Mouse (Mus musculus) limb, embryonic 10.5 days (tissue): ENCODE results near the gene Tmem189. TPM values are rescaled to one million over a fixed set of nuclear protein-coding genes. Genes with fewer than 3 reads are reported as not detected.

Source experiments
- DNase-seq: peaks from one replicate; pipeline ENCODE4 v3.0.0-alpha.2; 2017; ENCODE audit warnings: low spot score
- H3K27ac ChIP-seq: fragments of 300-500 bp; sonication (generic); 2 replicates; pipeline ENCODE4 v1.5.1; 2016; ENCODE audit warnings: mild to moderate bottlenecking
- H3K27me3 ChIP-seq: fragments of 300-500 bp; sonication (generic); 2 replicates; pipeline ENCODE4 v1.6.1; 2016; ENCODE audit warnings: low read depth, mild to moderate bottlenecking; ENCODE audit not compliant: poor library complexity, severe bottlenecking
- H3K36me3 ChIP-seq: fragments of 300-500 bp; sonication (generic); 2 replicates; pipeline ENCODE4 v1.6.1; 2016; ENCODE audit warnings: mild to moderate bottlenecking, moderate library complexity
- H3K4me1 ChIP-seq: fragments of 300-500 bp; sonication (generic); 2 replicates; pipeline ENCODE4 v1.6.1; 2016
- H3K4me3 ChIP-seq: fragments of 300-500 bp; sonication (generic); 2 replicates; pipeline ENCODE4 v1.5.1; 2016; ENCODE audit warnings: mild to moderate bottlenecking, moderate library complexity
- H3K9me3 ChIP-seq: fragments of 300-500 bp; sonication (generic); replicated peaks from 2 replicates; pipeline ENCODE4 v1.6.1; 2016; ENCODE audit warnings: mild to moderate bottlenecking
- WGBS: fragments of 180-500 bp; shearing (Covaris S2); methylation state at CpG from one replicate; pipeline ENCODE4 v1.1.7; 2016; 5-methylcytosine and 5-hydroxymethylcytosine counted together
- polyA plus RNA-seq: library from polyadenylated mRNA; unstranded; fragments of >200 nt; fragmentation: Nextera tagmentation; extraction: Ambion mirVana; gene quantifications from 2 replicates; pipeline ENCODE4 v1.2.1, GENCODE M21; 2016

The Tmem189 gene
- polyA plus RNA-seq, 1 experiment from 2014 or later = 43.2 TPM

GRCm38 (mm10) chr2:167687250-167687586 is 2.4 kb downstream of the Tmem189 start:
- Histone ChIP-seq H3K4me1 (peaks cover 28% of the 10 kb centered on the region), H3K4me3 (no peak overlapping the region), H3K36me3 (no peaks in the 10 kb centered on the region), H3K27me3 (peaks cover 69% of the 10 kb centered on the region), H3K27ac (no peak overlapping the region), H3K9me3 (no peaks in the 10 kb centered on the region)
- WGBS = 88% methylated on average over 4 of the region's 4 CpGs
- no peak for DNase-seq

DNA sequence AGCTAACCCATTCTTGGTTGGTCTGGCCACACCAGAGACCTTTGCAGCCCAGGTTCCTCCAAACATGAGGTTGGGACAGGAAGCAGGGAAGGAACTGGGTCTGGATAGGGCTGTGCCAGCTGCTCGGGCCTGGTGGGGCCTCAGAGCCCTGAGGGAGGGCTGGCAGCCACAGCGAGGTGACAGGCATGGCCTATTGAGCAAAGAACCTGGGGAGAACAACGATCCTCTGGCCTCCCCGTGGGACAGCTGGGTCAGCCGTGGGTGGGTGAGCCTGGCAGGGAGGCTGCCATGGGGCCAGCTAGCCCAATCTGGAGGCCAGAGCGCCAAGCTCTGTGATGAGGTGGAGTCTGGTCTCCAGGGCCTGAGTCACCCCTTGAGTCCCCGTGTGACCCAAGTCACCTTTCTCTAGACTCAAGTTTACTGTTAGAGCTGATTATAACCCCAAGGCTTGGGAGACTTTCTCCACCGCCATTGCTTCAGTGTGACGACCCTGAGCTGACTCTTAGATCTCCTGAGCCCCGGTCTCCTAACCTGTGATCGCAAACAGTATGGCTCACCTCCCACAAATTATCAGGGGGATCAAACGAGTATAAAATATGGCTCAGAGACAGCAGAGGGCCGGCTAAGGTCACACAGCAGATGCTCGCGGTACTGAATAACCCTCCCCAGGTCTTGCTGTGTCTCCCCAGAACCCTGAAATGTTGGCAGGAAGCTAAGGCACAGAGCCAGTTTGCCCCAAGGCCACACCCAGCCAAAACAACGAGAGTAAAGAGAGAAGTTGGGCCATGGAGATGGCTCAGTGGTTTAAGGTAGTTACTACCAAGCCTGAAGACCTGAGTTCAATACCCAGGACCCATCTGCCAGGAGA is 3.0 kb downstream of the Tmem189 start:
- Histone ChIP-seq H3K4me3 (no peak overlapping the region), H3K36me3 (no peaks in the 10 kb centered on the region), H3K27ac (no peak overlapping the region), H3K27me3 (peaks cover 63% of the 10 kb centered on the region), H3K4me1 (peaks cover 28% of the 10 kb centered on the region), H3K9me3 (no peaks in the 10 kb centered on the region)
- 77% methylated on average over 16 of the region's 16 CpGs for WGBS
- no peak for DNase-seq

GRCm38 (mm10) chr2:167685865-167686264 is 3.8 kb downstream of the Tmem189 start:
- no peaks in the 10 kb centered on the region for H3K9me3 ChIP-seq
- no peaks in the 10 kb centered on the region for H3K36me3 ChIP-seq
- no peak overlapping the region for H3K4me3 ChIP-seq
- peaks cover 28% of the 10 kb centered on the region for H3K4me1 ChIP-seq
- H3K27me3 ChIP-seq = peaks cover 56% of the 10 kb centered on the region
- WGBS = 66% methylated on average over 3 of the region's 3 CpGs
- no peak for DNase-seq
- H3K27ac ChIP-seq = no peak overlapping the region

DNA sequence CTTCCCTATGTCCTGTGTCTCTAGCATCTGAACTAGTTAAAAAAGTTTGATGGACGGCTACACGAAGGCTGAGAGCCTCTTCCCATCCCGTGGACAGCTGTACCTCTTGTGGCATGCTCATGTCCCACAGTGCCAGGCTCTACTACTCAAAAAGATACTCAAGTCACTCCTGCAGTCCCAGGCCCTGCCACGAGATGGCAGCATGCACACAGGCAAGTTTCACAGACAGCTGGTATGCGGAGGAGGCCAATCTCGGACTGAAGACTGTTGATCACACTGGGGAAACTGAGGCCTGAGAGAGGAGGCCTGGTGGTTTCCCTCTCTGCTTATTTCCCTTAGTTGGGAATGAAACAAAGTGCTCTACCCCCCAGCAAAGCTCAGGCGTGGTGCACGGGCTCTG is 4.5 kb downstream of the Tmem189 start:
- Histone ChIP-seq H3K27me3 (peaks cover 48% of the 10 kb centered on the region), H3K27ac (no peak overlapping the region), H3K4me1 (peaks cover 28% of the 10 kb centered on the region), H3K4me3 (no peak overlapping the region), H3K9me3 (no peaks in the 10 kb centered on the region), H3K36me3 (no peaks in the 10 kb centered on the region)
- 7% methylated on average over 8 of the region's 8 CpGs for WGBS
- peak; percentile 98 for DNase-seq

DNA sequence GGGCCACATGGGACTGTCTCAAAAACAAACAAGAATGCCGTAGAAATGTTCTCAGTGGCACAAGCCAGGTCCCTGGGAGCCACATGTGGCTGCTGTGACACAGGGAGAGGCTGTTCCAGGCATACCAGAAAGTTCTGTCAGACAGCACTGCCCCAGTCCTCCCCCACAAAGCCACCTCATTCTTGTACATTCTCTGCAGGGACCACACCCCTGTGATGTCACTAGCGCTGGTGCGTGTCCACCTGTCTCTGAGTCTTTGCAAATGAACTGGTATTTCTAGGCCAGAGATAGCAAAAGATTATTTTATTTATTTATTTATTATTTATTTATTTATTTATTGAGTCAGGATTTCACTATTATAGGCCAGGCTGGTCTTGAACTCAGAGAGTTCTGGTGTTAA is 5.9 kb downstream of the Tmem189 start:
- no peak overlapping the region for H3K4me3 ChIP-seq
- peaks cover 20% of the 10 kb centered on the region for H3K4me1 ChIP-seq
- no peaks in the 10 kb centered on the region for H3K9me3 ChIP-seq
- no peak for DNase-seq
- no peaks in the 10 kb centered on the region for H3K36me3 ChIP-seq
- peaks cover 34% of the 10 kb centered on the region for H3K27me3 ChIP-seq
- WGBS = 85% methylated on average over 3 of the region's 3 CpGs
- H3K27ac ChIP-seq = no peak overlapping the region

DNA sequence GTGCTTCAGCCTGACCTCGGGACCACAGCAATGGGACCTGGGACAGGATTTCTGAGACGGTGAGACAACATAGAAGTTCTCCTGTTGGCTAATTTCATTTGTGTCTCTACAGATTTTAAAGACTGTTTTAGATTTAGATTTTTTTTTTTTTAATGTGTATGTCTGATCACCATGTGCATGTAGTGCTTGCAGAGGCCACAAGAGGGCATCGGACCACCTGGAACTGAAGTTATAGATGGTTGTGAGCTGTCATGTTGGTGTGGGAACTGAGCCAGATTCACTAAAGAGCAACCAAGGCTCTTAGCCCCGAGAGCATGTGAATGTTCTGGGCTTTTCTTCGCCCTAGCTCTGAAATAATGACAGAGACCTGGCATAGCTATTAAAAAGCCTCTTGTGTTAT is 9.0 kb downstream of the Tmem189 start:
- 54% methylated on average over 5 of the region's 5 CpGs for WGBS
- Histone ChIP-seq H3K27ac (no peak overlapping the region), H3K4me1 (0 out of 2 replicates have a peak, but pooled peaks cover 7% of the 10 kb centered on the region), H3K9me3 (no peaks in the 10 kb centered on the region), H3K27me3 (peaks cover 12% of the 10 kb centered on the region), H3K36me3 (no peaks in the 10 kb centered on the region), H3K4me3 (no peak overlapping the region)
- peak; percentile 66 for DNase-seq

DNA sequence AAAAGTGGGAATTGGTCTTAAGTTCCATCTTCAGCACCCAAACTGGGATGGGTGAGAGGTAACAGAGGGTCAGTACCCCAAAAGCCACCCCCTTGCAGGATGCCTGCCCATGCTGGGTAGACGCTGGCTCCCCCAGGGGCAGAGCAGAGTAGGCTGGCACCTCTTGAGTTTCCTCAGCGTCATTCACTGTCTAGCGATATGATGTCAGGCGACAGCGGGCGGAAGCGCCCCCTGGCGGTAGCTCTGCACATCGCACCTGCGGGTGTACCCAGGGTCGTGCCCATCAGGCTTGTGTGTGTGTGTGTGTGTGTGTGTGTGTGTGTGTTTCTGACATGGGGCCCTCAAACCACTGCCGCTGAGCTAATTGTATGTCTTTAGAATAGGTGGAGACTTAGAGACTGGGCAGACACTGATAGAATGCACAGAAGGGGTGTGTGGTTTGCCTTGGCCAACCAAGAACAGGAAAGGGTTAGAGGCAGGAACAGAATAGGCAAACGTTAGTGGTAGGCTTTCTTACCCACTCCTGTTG is 9.7 kb downstream of the Tmem189 start:
- no peaks in the 10 kb centered on the region for H3K9me3 ChIP-seq
- peaks cover 8% of the 10 kb centered on the region; the same call in 1 of the 2 replicates for H3K27me3 ChIP-seq
- DNase-seq = peak; percentile 88
- no peaks in the 10 kb centered on the region for H3K36me3 ChIP-seq
- no peak overlapping the region for H3K4me3 ChIP-seq
- H3K4me1 ChIP-seq = 0 out of 2 replicates have a peak, but pooled peaks cover 7% of the 10 kb centered on the region
- 2% methylated on average over 13 of the region's 13 CpGs for WGBS
- no peak overlapping the region for H3K27ac ChIP-seq

GRCm38 (mm10) chr2:167678600-167678999 is 11.0 kb downstream of the Tmem189 start:
- no peaks in the 10 kb centered on the region for H3K9me3 ChIP-seq
- H3K27me3 ChIP-seq = peaks cover 8% of the 10 kb centered on the region; the same call in 1 of the 2 replicates
- H3K4me3 ChIP-seq = no peak overlapping the region
- H3K36me3 ChIP-seq = no peaks in the 10 kb centered on the region
- WGBS = 54% methylated on average over 5 of the region's 5 CpGs
- no peak for DNase-seq
- 0 out of 2 replicates have a peak, but pooled peaks cover 7% of the 10 kb centered on the region for H3K4me1 ChIP-seq
- no peak overlapping the region for H3K27ac ChIP-seq

- no peak for DNase-seq
- peaks cover 8% of the 10 kb centered on the region; the same call in 1 of the 2 replicates for H3K27me3 ChIP-seq
- H3K4me3 ChIP-seq = no peak overlapping the region
- 43% methylated on average over 14 of the region's 14 CpGs for WGBS
- H3K36me3 ChIP-seq = no peaks in the 10 kb centered on the region
- H3K4me1 ChIP-seq = peaks cover 11% of the 10 kb centered on the region
- no peaks in the 10 kb centered on the region for H3K9me3 ChIP-seq
- H3K27ac ChIP-seq = no peak overlapping the region
These were observed 14.3 kb downstream of the Tmem189 start for GRCm38 (mm10) chr2:167675120-167675909.

GRCm38 (mm10) chr2:167672212-167672685 is 17.4 kb downstream of the Tmem189 start:
- no peak for DNase-seq
- Histone ChIP-seq H3K9me3 (no peaks in the 10 kb centered on the region), H3K27me3 (peaks cover 8% of the 10 kb centered on the region; the same call in 1 of the 2 replicates), H3K27ac (no peak overlapping the region), H3K4me1 (peaks cover 6% of the 10 kb centered on the region), H3K4me3 (no peak overlapping the region), H3K36me3 (no peaks in the 10 kb centered on the region)
- WGBS = 42% methylated on average over 13 of the region's 13 CpGs

GRCm38 (mm10) chr2:167671101-167671633 is 18.5 kb downstream of the Tmem189 start:
- Histone ChIP-seq H3K27ac (no peak overlapping the region), H3K4me1 (peaks cover 6% of the 10 kb centered on the region), H3K9me3 (no peaks in the 10 kb centered on the region), H3K27me3 (0 out of 2 replicates have a peak, but pooled peaks cover 1% of the 10 kb centered on the region), H3K4me3 (no peak overlapping the region), H3K36me3 (no peaks in the 10 kb centered on the region)
- DNase-seq = no peak
- 83% methylated on average over 5 of the region's 5 CpGs for WGBS

DNA sequence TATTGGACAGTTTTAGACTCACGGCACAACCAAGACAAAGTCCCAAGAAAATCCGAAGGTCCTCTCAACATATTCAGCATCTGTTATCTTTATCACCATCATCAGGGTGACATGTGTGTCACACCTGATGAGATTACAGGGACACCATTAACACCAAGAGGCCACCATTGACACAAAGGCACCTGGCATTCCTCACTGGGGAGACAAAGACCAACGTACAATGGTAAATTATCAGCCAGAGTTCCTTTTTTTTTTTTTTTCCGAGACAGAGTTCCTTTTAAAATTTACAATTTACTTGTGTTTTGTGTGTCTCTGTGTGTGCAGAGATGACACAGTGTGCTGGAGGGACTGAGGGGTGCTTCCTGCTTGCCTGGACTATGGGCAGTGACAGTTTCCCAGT is 20.2 kb downstream of the Tmem189 start:
- H3K27me3 ChIP-seq = no peaks in the 10 kb centered on the region
- H3K27ac ChIP-seq = no peak overlapping the region
- no peaks in the 10 kb centered on the region for H3K9me3 ChIP-seq
- H3K4me3 ChIP-seq = no peak overlapping the region
- no peaks in the 10 kb centered on the region for H3K36me3 ChIP-seq
- 82% methylated on average over 4 of the region's 4 CpGs for WGBS
- DNase-seq = no peak
- H3K4me1 ChIP-seq = peaks cover 4% of the 10 kb centered on the region
